Mouse (Mus musculus): ENCODE data around the gene Katnb1.

DNA sequence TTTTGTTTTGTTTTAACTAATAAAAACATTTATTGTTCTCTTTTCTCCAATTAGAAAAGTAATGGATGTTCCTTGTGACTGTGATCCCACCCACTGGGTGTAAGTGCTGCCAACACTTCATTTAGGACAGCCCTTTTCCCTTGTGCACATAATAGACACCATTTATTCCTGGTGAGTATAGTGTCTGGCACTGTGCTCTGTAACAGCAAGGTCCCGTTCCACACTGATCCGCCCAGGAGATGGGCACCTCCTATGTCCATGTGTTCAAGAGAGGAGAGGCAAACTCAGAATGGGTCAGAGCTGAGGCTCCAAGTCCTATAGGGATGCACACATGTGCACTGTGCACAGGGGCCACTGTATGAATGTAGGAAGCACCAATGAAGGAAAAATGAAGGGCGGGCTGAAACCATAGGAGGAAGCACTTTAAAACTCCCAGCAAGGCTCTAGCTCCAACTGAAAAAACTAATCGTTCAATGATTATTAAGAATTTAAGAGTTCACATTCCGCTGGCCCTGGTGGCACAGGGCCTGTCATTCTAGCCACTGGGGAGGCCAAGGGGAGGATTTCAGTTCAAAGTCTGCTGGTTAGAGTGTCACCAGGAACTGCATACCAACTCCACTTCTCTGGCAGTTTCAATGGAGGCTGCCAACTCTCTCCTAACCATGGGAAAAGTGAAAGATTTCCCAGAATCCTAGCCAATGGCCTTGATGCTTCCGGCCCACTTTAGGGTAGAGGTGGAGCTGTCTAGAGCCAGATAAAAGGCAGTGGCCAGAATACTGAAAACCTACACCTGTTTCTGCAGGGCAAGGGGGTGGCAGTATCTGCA lies 63.0 kb downstream of the Katnb1 start:
- TF ChIP-seq FLI1 (IDR thresholded peaks at IDR 0.05; ENCODE audit: low read length), result no peak
- no peak for TF ChIP-seq GATA1 (IDR thresholded peaks at IDR 0.05; ENCODE audit: borderline replicate concordance, low read length)

Measured in megakaryocyte, embryonic 14.5 days (primary cell).